Mouse (Mus musculus) lung, embryonic 15.5 days (tissue): ENCODE results near the gene Hagh. TPM values are rescaled to one million over a fixed set of nuclear protein-coding genes. Genes with fewer than 3 reads are reported as not detected.

Source experiments
- ATAC-seq: fragments of 200-750 bp; cut with Nextera tagmentation; 2 replicates; pipeline ENCODE4 v1.8.0; 2017; ENCODE audit warnings: moderate number of reproducible peaks, borderline replicate concordance; ENCODE audit not compliant: low FRiP score, low TSS enrichment; ENCODE audit errors: extremely low read depth
- H3K27ac ChIP-seq: fragments of 300-500 bp; sonication (generic); 2 replicates; pipeline ENCODE4 v1.5.1; 2015; ENCODE audit warnings: moderate library complexity, mild to moderate bottlenecking, inconsistent platforms
- H3K27me3 ChIP-seq: fragments of 300-500 bp; sonication (generic); 2 replicates; pipeline ENCODE4 v1.6.1; 2015; ENCODE audit warnings: inconsistent platforms
- H3K36me3 ChIP-seq: fragments of 300-500 bp; sonication (generic); 2 replicates; pipeline ENCODE4 v1.6.1; 2015; ENCODE audit warnings: inconsistent platforms
- H3K4me1 ChIP-seq: fragments of 300-500 bp; sonication (generic); 2 replicates; pipeline ENCODE4 v1.6.1; 2015; ENCODE audit warnings: inconsistent platforms
- H3K4me2 ChIP-seq: fragments of 300-500 bp; sonication (generic); 2 replicates; pipeline ENCODE4 v1.6.1; 2015; ENCODE audit warnings: inconsistent platforms, mild to moderate bottlenecking, moderate library complexity
- H3K4me3 ChIP-seq: fragments of 300-500 bp; sonication (generic); 2 replicates; pipeline ENCODE4 v1.5.1; 2015; ENCODE audit warnings: mild to moderate bottlenecking, inconsistent platforms
- H3K9ac ChIP-seq: fragments of 300-500 bp; sonication (generic); 2 replicates; pipeline ENCODE4 v1.6.1; 2015; ENCODE audit warnings: inconsistent platforms
- H3K9me3 ChIP-seq: fragments of 300-500 bp; sonication (generic); 2 replicates; pipeline ENCODE4 v1.6.1; 2016; ENCODE audit warnings: inconsistent platforms
- WGBS: fragments of 180-500 bp; shearing (Covaris S2); methylation state at CpG from one replicate; pipeline ENCODE4 v1.1.7; 2015; 5-methylcytosine and 5-hydroxymethylcytosine counted together
- polyA plus RNA-seq: library from polyadenylated mRNA; unstranded; fragments of >200 nt; fragmentation: Nextera tagmentation; extraction: Ambion mirVana; gene quantifications from 2 replicates; pipeline ENCODE4 v1.2.1, GENCODE M21; 2015

Hagh gene
- polyA plus RNA-seq: 31.7 and 32.1 TPM in 2 replicates

DNA sequence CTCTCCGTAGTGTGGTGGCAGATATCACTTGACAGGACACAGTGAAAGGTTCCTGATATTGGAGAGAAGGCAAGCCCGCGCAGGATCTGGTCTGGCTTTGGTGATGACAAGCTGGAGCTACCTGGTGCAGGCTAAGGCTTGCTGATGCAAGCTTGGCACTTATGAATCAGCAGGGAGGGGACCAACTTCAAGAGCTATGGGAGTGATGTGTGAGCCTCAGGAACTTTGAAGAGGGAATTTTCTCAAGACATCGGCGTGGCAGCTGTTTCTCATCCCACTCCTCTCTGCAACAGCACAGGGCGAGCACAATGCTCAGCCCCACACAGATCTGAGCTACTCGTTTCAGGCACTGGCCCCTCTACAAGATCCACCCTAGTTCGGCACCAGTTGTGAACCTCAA lies at the start of gene Hagh:
Gene Hagh, plus strand, starts transcription at position 302 of the 400 bp plus-strand sequence.
- ATAC-seq: no peak
- Histone ChIP-seq H3K4me2 (no peak within 1 kb of the TSS), H3K4me3 (no peak within 1 kb of the TSS), H3K27me3 (peaks cover 5% of the 10 kb centered on the region; the same call in 1 of the 2 replicates), H3K4me1 (no peaks in the 10 kb centered on the region), H3K9ac (no peak within 1 kb of the TSS), H3K36me3 (no peaks in the 10 kb centered on the region), H3K27ac (no peak within 1 kb of the TSS), H3K9me3 (no peaks in the 10 kb centered on the region)
- 56% methylated on average over 8 of the region's 8 CpGs for WGBS

DNA sequence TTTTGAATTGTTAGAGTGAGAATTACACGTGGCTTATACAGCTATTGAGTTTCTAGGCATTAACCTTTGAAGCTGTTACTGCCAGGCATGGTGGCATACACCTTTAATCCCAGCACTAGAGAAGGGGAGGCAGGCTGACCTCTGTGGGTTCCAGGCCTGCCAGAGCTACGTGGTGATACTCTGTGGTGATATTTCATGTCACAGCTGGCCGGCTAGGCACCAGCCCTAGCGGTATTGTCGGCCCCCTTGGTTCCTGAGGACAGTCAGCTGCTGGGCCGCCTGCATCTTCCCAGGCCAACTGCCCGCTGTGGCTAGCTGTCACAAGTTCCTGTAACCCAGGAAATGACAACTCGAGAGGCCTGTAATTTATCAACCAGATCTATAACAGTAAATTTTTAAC lies 47.8 kb upstream of the Hagh start:
- no peak for ATAC-seq
- Histone ChIP-seq H3K27ac (no peak overlapping the region), H3K9ac (no peak overlapping the region), H3K9me3 (no peaks in the 10 kb centered on the region), H3K27me3 (no peaks in the 10 kb centered on the region), H3K4me3 (no peak overlapping the region), H3K36me3 (no peaks in the 10 kb centered on the region), H3K4me2 (no peak overlapping the region), H3K4me1 (no peaks in the 10 kb centered on the region)
- WGBS: 30% methylated on average over 8 of the region's 8 CpGs

DNA sequence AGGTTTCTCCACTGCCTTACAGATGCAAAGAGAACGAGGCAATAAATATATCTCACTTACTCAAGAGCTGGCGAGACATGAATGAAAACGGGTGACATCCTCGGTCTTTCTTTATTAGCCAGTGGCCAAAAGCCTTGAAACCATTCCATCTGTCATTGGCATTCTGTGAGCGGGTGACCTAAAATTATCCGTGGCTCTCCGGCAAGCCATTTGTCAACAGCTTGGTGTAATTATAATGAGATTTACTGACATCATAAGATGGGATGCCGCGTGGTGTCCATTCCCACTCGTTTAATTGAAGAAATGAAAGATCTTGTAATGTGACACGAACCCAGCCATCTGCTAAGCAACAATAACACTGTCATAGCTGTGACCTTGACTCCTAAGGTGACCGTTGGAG lies 45.2 kb upstream of the Hagh start:
- H3K27me3 ChIP-seq: 0 out of 2 replicates have a peak, but pooled peaks cover 6% of the 10 kb centered on the region
- 57% methylated on average over 12 of the region's 12 CpGs for WGBS

GRCm38 (mm10) chr17:24796969-24797368 lies 43.0 kb upstream of the Hagh start:
- Histone ChIP-seq H3K27ac (no peak overlapping the region), H3K27me3 (0 out of 2 replicates have a peak, but pooled peaks cover 6% of the 10 kb centered on the region), H3K9me3 (no peaks in the 10 kb centered on the region), H3K9ac (no peak overlapping the region), H3K36me3 (no peaks in the 10 kb centered on the region), H3K4me3 (no peak overlapping the region), H3K4me2 (no peak overlapping the region), H3K4me1 (no peaks in the 10 kb centered on the region)
- no peak for ATAC-seq
- 44% methylated on average over 3 of the region's 3 CpGs for WGBS

More for the DNA sequence above, 45.2 kb upstream of the Hagh start:
- Histone ChIP-seq H3K4me2 (no peak overlapping the region), H3K36me3 (no peaks in the 10 kb centered on the region), H3K27ac (no peak overlapping the region), H3K9ac (no peak overlapping the region), H3K4me3 (no peak overlapping the region), H3K4me1 (no peaks in the 10 kb centered on the region), H3K9me3 (no peaks in the 10 kb centered on the region)
- no peak for ATAC-seq

- Histone ChIP-seq H3K9me3 (no peaks in the 10 kb centered on the region), H3K27me3 (0 out of 2 replicates have a peak, but pooled peaks cover 6% of the 10 kb centered on the region), H3K9ac (no peak overlapping the region), H3K4me3 (no peak overlapping the region), H3K36me3 (no peaks in the 10 kb centered on the region), H3K4me1 (no peaks in the 10 kb centered on the region), H3K4me2 (no peak overlapping the region), H3K27ac (no peak overlapping the region)
- ATAC-seq: no peak
- WGBS: 53% methylated on average over 9 of the region's 9 CpGs
These were observed 41.7 kb upstream of the Hagh start for GRCm38 (mm10) chr17:24798229-24798628.

GRCm38 (mm10) chr17:24799476-24799875 lies 40.5 kb upstream of the Hagh start:
- H3K9me3 ChIP-seq: no peaks in the 10 kb centered on the region
- no peak overlapping the region for H3K27ac ChIP-seq
- H3K36me3 ChIP-seq: no peaks in the 10 kb centered on the region
- ATAC-seq: no peak
- peaks cover 15% of the 10 kb centered on the region; the same call in 1 of the 2 replicates for H3K27me3 ChIP-seq
- no peak overlapping the region for H3K4me2 ChIP-seq
- 83% methylated on average over 4 of the region's 4 CpGs for WGBS
- H3K9ac ChIP-seq: no peak overlapping the region
- no peak overlapping the region for H3K4me3 ChIP-seq
- peaks cover 4% of the 10 kb centered on the region; the same call in 1 of the 2 replicates for H3K4me1 ChIP-seq

GRCm38 (mm10) chr17:24800524-24800923 lies 39.4 kb upstream of the Hagh start:
- Histone ChIP-seq H3K9me3 (no peaks in the 10 kb centered on the region), H3K27ac (no peak overlapping the region), H3K4me3 (no peak overlapping the region), H3K4me1 (peaks cover 4% of the 10 kb centered on the region; the same call in 1 of the 2 replicates), H3K36me3 (no peaks in the 10 kb centered on the region), H3K4me2 (no peak overlapping the region), H3K27me3 (peaks cover 24% of the 10 kb centered on the region), H3K9ac (no peak overlapping the region)
- no peak for ATAC-seq
- 43% methylated on average over 3 of the region's 3 CpGs for WGBS

- no peak within 1 kb of the TSS for H3K27ac ChIP-seq
- peak within 1 kb of the TSS; percentile 51 for H3K4me3 ChIP-seq
- H3K36me3 ChIP-seq: no peaks in the 10 kb centered on the region
- H3K4me1 ChIP-seq: peaks cover 4% of the 10 kb centered on the region; the same call in 1 of the 2 replicates
- under 1% methylated on average over 70 of the region's 71 CpGs for WGBS
- H3K9ac ChIP-seq: peak within 1 kb of the TSS; percentile 47
- ATAC-seq: peak; percentile 89
- peak within 1 kb of the TSS; percentile 91 for H3K4me2 ChIP-seq
- H3K27me3 ChIP-seq: peaks cover 32% of the 10 kb centered on the region
- no peaks in the 10 kb centered on the region for H3K9me3 ChIP-seq
These were observed 35.7 kb upstream of the Hagh start, which contains the start of gene Meiob for GRCm38 (mm10) chr17:24803952-24804951. Meiob (plus strand) TSS chr17:24804289.

GRCm38 (mm10) chr17:24811211-24811610 lies 28.7 kb upstream of the Hagh start:
- Histone ChIP-seq H3K4me1 (no peaks in the 10 kb centered on the region), H3K4me3 (no peak overlapping the region), H3K9me3 (no peaks in the 10 kb centered on the region), H3K27ac (no peak overlapping the region), H3K9ac (no peak overlapping the region), H3K27me3 (peaks cover 16% of the 10 kb centered on the region), H3K4me2 (no peak overlapping the region), H3K36me3 (no peaks in the 10 kb centered on the region)
- 57% methylated on average over 3 of the region's 3 CpGs for WGBS
- ATAC-seq: no peak

DNA sequence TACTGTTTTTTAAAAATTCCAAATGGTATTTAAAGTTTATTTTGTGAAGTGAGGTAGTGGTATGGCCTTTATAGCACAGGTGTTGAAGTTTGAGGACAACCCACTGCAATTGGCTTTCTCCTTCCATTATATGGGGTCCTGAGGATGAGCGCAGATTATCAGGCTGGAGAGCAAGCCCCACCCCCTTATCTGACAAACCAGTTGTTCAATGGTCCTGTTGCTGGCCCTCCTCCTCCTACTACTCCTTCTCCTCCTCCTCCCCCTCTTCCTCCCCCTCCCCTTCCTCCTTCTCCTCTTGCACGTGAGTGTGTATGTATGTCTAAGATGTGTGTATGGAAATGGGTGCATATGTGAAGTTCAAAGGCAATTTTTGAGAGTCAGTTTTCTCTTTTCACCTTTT lies 27.7 kb upstream of the Hagh start:
- no peak overlapping the region for H3K4me2 ChIP-seq
- peaks cover 10% of the 10 kb centered on the region for H3K27me3 ChIP-seq

DNA sequence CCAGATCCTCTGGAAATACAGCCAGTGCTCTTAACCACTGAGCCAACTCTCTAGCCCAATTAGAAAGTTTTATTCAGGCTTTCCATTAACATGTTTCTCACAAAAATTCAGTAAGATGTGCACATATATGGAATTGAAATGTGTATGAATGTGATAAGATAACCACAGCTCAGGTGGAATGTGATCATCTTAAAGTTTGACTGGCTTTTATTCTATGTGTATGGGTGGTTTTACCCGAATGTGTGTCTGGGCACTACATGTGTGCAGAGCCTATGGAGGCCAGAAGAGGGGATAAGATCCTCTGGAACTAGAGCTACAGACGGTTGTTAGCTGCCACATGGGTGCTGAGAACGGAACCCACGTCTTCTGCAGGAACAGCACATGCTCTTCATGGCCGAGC lies 24.7 kb upstream of the Hagh start:
- 76% methylated on average over 5 of the region's 5 CpGs for WGBS
- ATAC-seq: no peak

More for the DNA sequence above, 27.7 kb upstream of the Hagh start:
- Histone ChIP-seq H3K9ac (no peak overlapping the region), H3K36me3 (no peaks in the 10 kb centered on the region), H3K4me3 (no peak overlapping the region), H3K4me1 (no peaks in the 10 kb centered on the region), H3K9me3 (no peaks in the 10 kb centered on the region), H3K27ac (no peak overlapping the region)
- no peak for ATAC-seq
- 17% methylated on average over 2 of the region's 2 CpGs for WGBS

DNA sequence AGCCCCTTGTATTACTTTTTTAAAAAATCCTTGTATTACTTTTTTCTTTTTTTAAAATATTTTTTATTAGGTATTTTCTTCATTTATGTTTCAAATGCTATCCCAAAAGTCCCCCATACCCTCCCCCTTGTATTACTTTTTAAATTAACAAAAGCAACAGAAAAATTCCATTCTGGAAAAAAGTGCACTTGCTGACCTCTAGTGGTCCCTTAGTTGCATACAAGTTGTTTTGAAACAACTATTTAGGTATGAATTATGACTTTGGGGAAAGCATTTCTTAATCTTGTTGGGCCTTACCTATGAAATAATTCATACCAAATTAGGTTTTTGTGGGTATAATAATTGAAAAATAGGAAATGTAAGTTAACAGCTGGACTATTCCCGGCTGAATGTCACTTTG lies 22.4 kb upstream of the Hagh start:
- Histone ChIP-seq H3K9me3 (no peaks in the 10 kb centered on the region), H3K4me1 (no peaks in the 10 kb centered on the region), H3K4me2 (no peak overlapping the region), H3K27ac (no peak overlapping the region), H3K4me3 (no peak overlapping the region), H3K27me3 (peaks cover 11% of the 10 kb centered on the region; the same call in 1 of the 2 replicates), H3K9ac (no peak overlapping the region), H3K36me3 (no peaks in the 10 kb centered on the region)
- ATAC-seq: no peak
- WGBS: 34% methylated on average over 1 of the region's 1 CpGs

More for the DNA sequence above, 24.7 kb upstream of the Hagh start:
- Histone ChIP-seq H3K9ac (no peak overlapping the region), H3K4me2 (no peak overlapping the region), H3K27me3 (peaks cover 9% of the 10 kb centered on the region; the same call in 1 of the 2 replicates), H3K9me3 (no peaks in the 10 kb centered on the region), H3K36me3 (no peaks in the 10 kb centered on the region), H3K4me3 (no peak overlapping the region), H3K27ac (no peak overlapping the region), H3K4me1 (no peaks in the 10 kb centered on the region)
